Mouse (Mus musculus) hindbrain, embryonic 14.5 days (tissue): ENCODE measurements around the gene Psmd2. TPM values are rescaled to one million over a fixed set of nuclear protein-coding genes. Genes with fewer than 3 reads are reported as not detected.

ENCODE experiments used
- ATAC-seq: fragments of 200-750 bp; cut with Nextera tagmentation; 2 replicates; pipeline ENCODE4 v1.8.0; 2017; ENCODE audit warnings: moderate number of reproducible peaks, mild to moderate bottlenecking, moderate TSS enrichment, moderate library complexity; ENCODE audit not compliant: low FRiP score
- DNase-seq: peaks from one replicate; pipeline ENCODE4 v3.0.0-alpha.2; 2015; ENCODE audit warnings: low spot score
- H3K27ac ChIP-seq: fragments of 300-500 bp; sonication (generic); 2 replicates; pipeline ENCODE4 v1.5.1; 2014; ENCODE audit warnings: mild to moderate bottlenecking, moderate library complexity
- H3K27me3 ChIP-seq: fragments of 300-500 bp; sonication (generic); 2 replicates; pipeline ENCODE4 v1.6.1; 2014; ENCODE audit warnings: mild to moderate bottlenecking, low read length, mixed read lengths; ENCODE audit not compliant: control insufficient read depth, insufficient read depth
- H3K36me3 ChIP-seq: fragments of 300-500 bp; sonication (generic); replicated peaks from 2 replicates; pipeline ENCODE4 v1.6.1; 2014; ENCODE audit not compliant: control insufficient read depth, insufficient read depth
- H3K4me1 ChIP-seq: fragments of 300-500 bp; sonication (generic); replicated peaks from 2 replicates; pipeline ENCODE4 v1.6.1; 2014; ENCODE audit warnings: antibody characterized with exemption, low read length, mixed read lengths; ENCODE audit not compliant: control insufficient read depth, insufficient read depth
- H3K4me2 ChIP-seq: fragments of 300-500 bp; sonication (generic); replicated peaks from 2 replicates; pipeline ENCODE4 v1.6.1; 2014; ENCODE audit warnings: mild to moderate bottlenecking, moderate library complexity
- H3K4me3 ChIP-seq: fragments of 300-500 bp; sonication (generic); replicated peaks from 2 replicates; pipeline ENCODE4 v1.5.1; 2014; ENCODE audit warnings: mild to moderate bottlenecking, low read length
- H3K9ac ChIP-seq: fragments of 300-500 bp; sonication (generic); 2 replicates; pipeline ENCODE4 v1.6.1; 2014
- H3K9me3 ChIP-seq: fragments of 300-500 bp; sonication (generic); 2 replicates; pipeline ENCODE4 v1.6.1; 2016; ENCODE audit warnings: low read length; ENCODE audit not compliant: control insufficient read depth
- WGBS: fragments of 180-500 bp; shearing (Covaris S2); extraction: QIAGEN DNeasy Blood & Tissue Kit; methylation state at CpG from one replicate; pipeline ENCODE4 v1.1.7; 2014; 5-methylcytosine and 5-hydroxymethylcytosine counted together
- polyA plus RNA-seq: library from polyadenylated mRNA; unstranded; fragments of >200 nt; fragmentation: Nextera tagmentation; extraction: Ambion mirVana; gene quantifications from 2 replicates; pipeline ENCODE4 v1.2.1, GENCODE M21; 2014

The Psmd2 gene
- polyA plus RNA-seq, 1 experiment from 2014 or later, result 329 TPM

- WGBS, result under 1% methylated on average over 73 of the region's 92 CpGs
- Histone ChIP-seq H3K36me3 (peaks cover 12% of the 10 kb centered on the region), H3K4me2 (peak within 1 kb of the TSS; percentile 94), H3K9ac (peak within 1 kb of the TSS; percentile 90), H3K9me3 (no peaks in the 10 kb centered on the region), H3K4me1 (peaks cover 12% of the 10 kb centered on the region), H3K27ac (peak within 1 kb of the TSS; percentile 95), H3K27me3 (no peaks in the 10 kb centered on the region), H3K4me3 (peak within 1 kb of the TSS; percentile 80)
- peak; percentile 58 for DNase-seq
- peak; percentile 58 for ATAC-seq
Measured at GRCm38 (mm10) chr16:20621191-20621990, 30.1 kb upstream of the Psmd2 start, which contains the start of gene Camk2n2. TSS of gene Camk2n2 (minus strand) at chr16:20621287.

- WGBS, result 1% methylated on average over 34 of the region's 37 CpGs
- Histone ChIP-seq H3K9ac (peak overlapping the region; percentile 90), H3K27ac (peak overlapping the region; percentile 95), H3K4me2 (peak overlapping the region; percentile 94), H3K4me1 (peaks cover 12% of the 10 kb centered on the region), H3K9me3 (no peaks in the 10 kb centered on the region), H3K4me3 (peak overlapping the region; percentile 80), H3K36me3 (0 out of 2 replicates have a peak, but pooled peaks cover 8% of the 10 kb centered on the region), H3K27me3 (no peaks in the 10 kb centered on the region)
- ATAC-seq (peak; percentile 71), DNase-seq (peak; percentile 72)
Measured at GRCm38 (mm10) chr16:20621991-20622685, 29.3 kb upstream of the Psmd2 start.

GRCm38 (mm10) chr16:20623211-20623610 is 28.2 kb upstream of the Psmd2 start:
- Histone ChIP-seq H3K4me2 (peak overlapping the region; percentile 94; the same call in 1 of the 2 replicates), H3K36me3 (no peaks in the 10 kb centered on the region), H3K9ac (no peak overlapping the region), H3K4me1 (peaks cover 12% of the 10 kb centered on the region), H3K27me3 (no peaks in the 10 kb centered on the region), H3K9me3 (no peaks in the 10 kb centered on the region), H3K27ac (peak overlapping the region; percentile 95; the same call in 1 of the 2 replicates), H3K4me3 (no peak overlapping the region)
- 38% methylated on average over 2 of the region's 2 CpGs for WGBS
- DNase-seq, result no peak
- ATAC-seq, result no peak

GRCm38 (mm10) chr16:20628871-20629391 is 22.5 kb upstream of the Psmd2 start:
- H3K4me1 ChIP-seq, result peaks cover 7% of the 10 kb centered on the region; the same call in 1 of the 2 replicates
- no peak overlapping the region for H3K9ac ChIP-seq
- ATAC-seq (no peak), DNase-seq (no peak)
- H3K4me2 ChIP-seq, result peak overlapping the region; percentile 96
- H3K27me3 ChIP-seq, result no peaks in the 10 kb centered on the region
- H3K36me3 ChIP-seq, result peaks cover 16% of the 10 kb centered on the region
- no peaks in the 10 kb centered on the region for H3K9me3 ChIP-seq
- WGBS, result 46% methylated on average over 11 of the region's 11 CpGs
- H3K27ac ChIP-seq, result no peak overlapping the region
- peak overlapping the region; percentile 64 for H3K4me3 ChIP-seq

GRCm38 (mm10) chr16:20629731-20630634 is 21.5 kb upstream of the Psmd2 start, which contains the start of gene Ece2:
TSS of gene Ece2 (plus strand) at chr16:20629828.
- H3K4me1 ChIP-seq, result peaks cover 7% of the 10 kb centered on the region; the same call in 1 of the 2 replicates
- H3K9me3 ChIP-seq, result no peaks in the 10 kb centered on the region
- H3K4me2 ChIP-seq, result peak within 1 kb of the TSS; percentile 96
- H3K27me3 ChIP-seq, result no peaks in the 10 kb centered on the region
- peak within 1 kb of the TSS; percentile 79 for H3K9ac ChIP-seq
- peak within 1 kb of the TSS; percentile 64 for H3K4me3 ChIP-seq
- DNase-seq, result peak; percentile 45
- peak; percentile 73 for ATAC-seq
- 0 out of 2 replicates have a peak within 1 kb of the TSS, but pooled peaks have one; percentile 39 for H3K27ac ChIP-seq
- WGBS, result 6% methylated on average over 51 of the region's 54 CpGs
- H3K36me3 ChIP-seq, result peaks cover 16% of the 10 kb centered on the region

- no peak overlapping the region for H3K4me2 ChIP-seq
- no peak overlapping the region for H3K9ac ChIP-seq
- no peaks in the 10 kb centered on the region for H3K4me1 ChIP-seq
- H3K27me3 ChIP-seq, result no peaks in the 10 kb centered on the region
- H3K9me3 ChIP-seq, result no peaks in the 10 kb centered on the region
- ATAC-seq, result no peak
- peaks cover 21% of the 10 kb centered on the region for H3K36me3 ChIP-seq
- no peak for DNase-seq
- H3K4me3 ChIP-seq, result no peak overlapping the region
- no peak overlapping the region for H3K27ac ChIP-seq
- 82% methylated on average over 8 of the region's 8 CpGs for WGBS
Measured at GRCm38 (mm10) chr16:20637410-20637809, 14.0 kb upstream of the Psmd2 start.

GRCm38 (mm10) chr16:20638367-20638766 is 13.1 kb upstream of the Psmd2 start:
- H3K27ac ChIP-seq, result 0 out of 2 replicates have a peak overlapping the region, but pooled peaks have one; percentile 7
- H3K9me3 ChIP-seq, result no peaks in the 10 kb centered on the region
- H3K4me3 ChIP-seq, result no peak overlapping the region
- no peak overlapping the region for H3K4me2 ChIP-seq
- DNase-seq, result peak; percentile 40
- peaks cover 13% of the 10 kb centered on the region for H3K36me3 ChIP-seq
- H3K27me3 ChIP-seq, result no peaks in the 10 kb centered on the region
- no peaks in the 10 kb centered on the region for H3K4me1 ChIP-seq
- 68% methylated on average over 8 of the region's 8 CpGs for WGBS
- no peak overlapping the region for H3K9ac ChIP-seq
- peak; percentile 47; the same call in 1 of the 2 replicates for ATAC-seq

- WGBS, result 2% methylated on average over 8 of the region's 8 CpGs
- peak; percentile 52; the same call in 1 of the 2 replicates for ATAC-seq
Measured at GRCm38 (mm10) chr16:20642161-20642560, 9.3 kb upstream of the Psmd2 start.

More at GRCm38 (mm10) chr16:20642161-20642560, 9.3 kb upstream of the Psmd2 start:
- Histone ChIP-seq H3K4me3 (no peak overlapping the region), H3K27me3 (no peaks in the 10 kb centered on the region), H3K9me3 (no peaks in the 10 kb centered on the region), H3K4me2 (no peak overlapping the region), H3K9ac (no peak overlapping the region), H3K36me3 (peaks cover 13% of the 10 kb centered on the region), H3K4me1 (no peaks in the 10 kb centered on the region), H3K27ac (no peak overlapping the region)
- DNase-seq, result peak; percentile 76
